Mouse (Mus musculus) neural tube, embryonic 12.5 days (tissue): ENCODE results near the gene Kcne2. TPM values are rescaled to one million over a fixed set of nuclear protein-coding genes. Genes with fewer than 3 reads are reported as not detected.

ENCODE experiments used
- ATAC-seq: fragments of 200-750 bp; cut with Nextera tagmentation; 2 replicates; pipeline ENCODE4 v1.8.0; 2017; ENCODE audit warnings: low read depth, mild to moderate bottlenecking, moderate TSS enrichment, moderate library complexity; ENCODE audit not compliant: low FRiP score
- H3K27ac ChIP-seq: fragments of 300-500 bp; sonication (generic); 2 replicates; pipeline ENCODE4 v1.5.1; 2016
- H3K27me3 ChIP-seq: fragments of 300-500 bp; sonication (generic); replicated peaks from 2 replicates; pipeline ENCODE4 v1.6.1; 2016; ENCODE audit warnings: mild to moderate bottlenecking
- H3K36me3 ChIP-seq: fragments of 300-500 bp; sonication (generic); 2 replicates; pipeline ENCODE4 v1.6.1; 2016; ENCODE audit warnings: mild to moderate bottlenecking
- H3K4me1 ChIP-seq: fragments of 300-500 bp; sonication (generic); 2 replicates; pipeline ENCODE4 v1.6.1; 2016
- H3K4me2 ChIP-seq: fragments of 300-500 bp; sonication (generic); replicated peaks from 2 replicates; pipeline ENCODE4 v1.6.1; 2016; ENCODE audit warnings: mild to moderate bottlenecking
- H3K4me3 ChIP-seq: fragments of 300-500 bp; sonication (generic); 2 replicates; pipeline ENCODE4 v1.5.1; 2016
- H3K9ac ChIP-seq: fragments of 300-500 bp; sonication (generic); 2 replicates; pipeline ENCODE4 v1.6.1; 2016; ENCODE audit warnings: mild to moderate bottlenecking
- H3K9me3 ChIP-seq: fragments of 300-500 bp; sonication (generic); 2 replicates; pipeline ENCODE4 v1.6.1; 2016; ENCODE audit warnings: mild to moderate bottlenecking
- WGBS: fragments of 180-500 bp; shearing (Covaris S2); methylation state at CpG from one replicate; pipeline ENCODE4 v1.1.7; 2016; 5-methylcytosine and 5-hydroxymethylcytosine counted together
- polyA plus RNA-seq: library from polyadenylated mRNA; unstranded; fragments of >200 nt; fragmentation: Nextera tagmentation; extraction: Ambion mirVana; gene quantifications from 2 replicates; pipeline ENCODE4 v1.2.1, GENCODE M21; 2016

Gene Kcne2
- polyA plus RNA-seq, 1 experiment from 2014 or later = 0.33 TPM

DNA sequence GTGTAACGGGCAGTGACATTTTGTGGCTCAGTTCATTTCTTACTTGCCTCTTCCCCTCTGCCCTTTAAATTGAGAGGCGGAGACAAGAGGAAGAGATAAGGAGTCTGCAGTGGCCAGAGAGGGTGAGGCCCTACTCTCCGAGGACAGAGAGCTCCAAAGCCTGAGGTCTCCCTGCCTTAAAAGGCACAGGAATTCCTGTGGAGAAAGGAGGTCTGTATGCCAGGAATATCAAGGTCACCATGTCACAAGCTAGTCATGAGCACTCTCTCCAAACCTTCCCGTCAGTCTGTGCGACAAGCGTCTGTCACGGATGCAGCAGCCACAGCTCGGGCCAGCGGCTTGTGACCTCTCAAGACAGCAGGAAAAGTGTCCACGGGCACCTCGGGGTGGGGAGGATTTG lies 53.0 kb downstream of the Kcne2 start:
- Histone ChIP-seq H3K9me3 (no peaks in the 10 kb centered on the region), H3K27me3 (no peaks in the 10 kb centered on the region), H3K4me3 (no peak overlapping the region), H3K4me2 (no peak overlapping the region), H3K9ac (no peak overlapping the region), H3K36me3 (no peaks in the 10 kb centered on the region), H3K27ac (no peak overlapping the region), H3K4me1 (peaks cover 13% of the 10 kb centered on the region)
- 77% methylated on average over 11 of the region's 11 CpGs for WGBS
- ATAC-seq = no peak

DNA sequence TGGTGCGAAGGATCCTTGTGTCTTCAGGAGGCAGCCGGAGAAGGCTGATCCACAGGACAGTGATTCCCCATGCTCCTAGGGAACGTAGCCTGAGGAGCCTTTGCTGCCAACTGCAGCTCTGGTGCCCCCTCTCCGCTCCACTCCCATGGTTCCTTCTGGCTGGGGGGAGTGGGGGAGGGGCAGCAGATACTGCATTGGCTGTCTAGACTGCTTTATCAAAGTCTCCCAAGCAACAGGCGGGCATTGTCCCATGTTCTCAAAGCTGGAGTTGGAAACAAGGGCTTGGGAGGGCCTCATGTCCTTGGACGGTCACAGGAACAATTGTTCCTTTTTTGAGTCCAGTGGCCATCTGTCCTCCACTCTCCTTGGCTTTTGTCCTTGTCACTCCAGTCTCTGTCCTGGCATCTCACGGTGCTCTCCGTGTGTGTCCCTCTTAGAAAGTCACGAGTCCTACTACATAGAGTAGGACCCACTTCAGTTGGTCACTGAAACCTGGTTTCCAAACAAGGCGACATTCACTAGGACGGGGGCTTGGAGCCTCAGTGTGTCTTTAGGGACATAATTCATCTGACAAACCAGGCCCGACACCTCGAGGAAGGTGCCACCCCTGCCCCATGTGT lies 54.2 kb downstream of the Kcne2 start:
- WGBS = 52% methylated on average over 13 of the region's 13 CpGs
- Histone ChIP-seq H3K27ac (no peak overlapping the region), H3K4me3 (no peak overlapping the region), H3K4me2 (peak overlapping the region; percentile 7; the same call in 1 of the 2 replicates), H3K27me3 (no peaks in the 10 kb centered on the region), H3K4me1 (peaks cover 9% of the 10 kb centered on the region; the same call in 1 of the 2 replicates), H3K9ac (no peak overlapping the region), H3K36me3 (no peaks in the 10 kb centered on the region), H3K9me3 (no peaks in the 10 kb centered on the region)
- peak; percentile 41 for ATAC-seq

Other genes with a start within 250 kb of the Kcne2 start
- gene Mrps6, start 234.1 kb upstream of the Kcne2 start, polyA plus RNA-seq = 126 and 133 TPM in 2 replicates
- gene Gm49711, start 234.1 kb upstream of the Kcne2 start, polyA plus RNA-seq = 0.47 and 0.96 TPM in 2 replicates
- gene Slc5a3, start 234.1 kb upstream of the Kcne2 start, polyA plus RNA-seq = 13.1 and 13.6 TPM in 2 replicates
- gene Smim11, start 8.9 kb downstream of the Kcne2 start, polyA plus RNA-seq = 106 and 109 TPM in 2 replicates
- gene Fam243, start 29.1 kb downstream of the Kcne2 start, polyA plus RNA-seq = not detected in 2 replicates
- not detected in 2 replicates for gene Kcne1, start 67.1 kb downstream of the Kcne2 start, polyA plus RNA-seq
- gene Rcan1, start 178.5 kb downstream of the Kcne2 start, polyA plus RNA-seq = 47.1 and 48.6 TPM in 2 replicates
- gene Clic6, start 193.3 kb downstream of the Kcne2 start, polyA plus RNA-seq = 0.59 and 0.66 TPM in 2 replicates